Mouse (Mus musculus) bone marrow, adult 2 months (tissue): ENCODE results near the gene Ccdc12.

Experiments used
- CTCF ChIP-seq: fragments of 200-500 bp; IDR thresholded peaks from 2 replicates; pipeline ENCODE4 v1.5.1; 2011; ENCODE audit warnings: low read length, control low read depth; ENCODE audit not compliant: control insufficient read depth, insufficient read depth
- POLR2A ChIP-seq: fragments of 200-500 bp; IDR thresholded peaks from 2 replicates; pipeline ENCODE4 v1.6.1; 2011; ENCODE audit warnings: low read depth, mild to moderate bottlenecking, control low read depth, low read length, borderline replicate concordance; ENCODE audit not compliant: control insufficient read depth

GRCm38 (mm10) chr9:110649775-110650174 lies 6.5 kb upstream of the Ccdc12 start:
- TF ChIP-seq CTCF (no peak), POLR2A (no peak)
